Mouse (Mus musculus) embryonic facial prominence, embryonic 15.5 days (tissue): ENCODE measurements around the gene Gtf2b. TPM values are rescaled to one million over a fixed set of nuclear protein-coding genes. Genes with fewer than 3 reads are reported as not detected.

Experiments
- ATAC-seq: fragments of 200-750 bp; cut with Nextera tagmentation; 2 replicates; pipeline ENCODE4 v1.8.0; 2017; ENCODE audit warnings: low read depth, moderate TSS enrichment; ENCODE audit not compliant: insufficient number of reproducible peaks, low FRiP score, low TSS enrichment
- H3K27ac ChIP-seq: fragments of 300-500 bp; sonication (generic); replicated peaks from 2 replicates; pipeline ENCODE4 v1.5.1; 2015; ENCODE audit warnings: mild to moderate bottlenecking, inconsistent platforms
- H3K27me3 ChIP-seq: fragments of 300-500 bp; sonication (generic); 2 replicates; pipeline ENCODE4 v1.6.1; 2015; ENCODE audit warnings: inconsistent platforms
- H3K36me3 ChIP-seq: fragments of 300-500 bp; sonication (generic); 2 replicates; pipeline ENCODE4 v1.6.1; 2015; ENCODE audit warnings: mild to moderate bottlenecking, inconsistent platforms
- H3K4me1 ChIP-seq: fragments of 300-500 bp; sonication (generic); 2 replicates; pipeline ENCODE4 v1.6.1; 2015; ENCODE audit warnings: inconsistent platforms
- H3K4me2 ChIP-seq: fragments of 300-500 bp; sonication (generic); replicated peaks from 2 replicates; pipeline ENCODE4 v1.6.1; 2015; ENCODE audit warnings: mild to moderate bottlenecking, inconsistent platforms
- H3K4me3 ChIP-seq: fragments of 300-500 bp; sonication (generic); replicated peaks from 2 replicates; pipeline ENCODE4 v1.5.1; 2015; ENCODE audit warnings: mild to moderate bottlenecking, inconsistent platforms
- H3K9ac ChIP-seq: fragments of 300-500 bp; sonication (generic); 2 replicates; pipeline ENCODE4 v1.6.1; 2015; ENCODE audit warnings: inconsistent platforms
- H3K9me3 ChIP-seq: fragments of 300-500 bp; sonication (generic); replicated peaks from 2 replicates; pipeline ENCODE4 v1.6.1; 2016; ENCODE audit warnings: inconsistent platforms
- WGBS: fragments of 180-500 bp; shearing (Covaris S2); methylation state at CpG from one replicate; pipeline ENCODE4 v1.1.7; 2015; 5-methylcytosine and 5-hydroxymethylcytosine counted together
- polyA plus RNA-seq: library from polyadenylated mRNA; unstranded; fragments of >200 nt; fragmentation: Nextera tagmentation; extraction: Ambion mirVana; gene quantifications from 2 replicates; pipeline ENCODE4 v1.2.1, GENCODE M21; 2015

Gtf2b gene
- 79.6 and 81.5 TPM in 2 replicates for polyA plus RNA-seq

DNA sequence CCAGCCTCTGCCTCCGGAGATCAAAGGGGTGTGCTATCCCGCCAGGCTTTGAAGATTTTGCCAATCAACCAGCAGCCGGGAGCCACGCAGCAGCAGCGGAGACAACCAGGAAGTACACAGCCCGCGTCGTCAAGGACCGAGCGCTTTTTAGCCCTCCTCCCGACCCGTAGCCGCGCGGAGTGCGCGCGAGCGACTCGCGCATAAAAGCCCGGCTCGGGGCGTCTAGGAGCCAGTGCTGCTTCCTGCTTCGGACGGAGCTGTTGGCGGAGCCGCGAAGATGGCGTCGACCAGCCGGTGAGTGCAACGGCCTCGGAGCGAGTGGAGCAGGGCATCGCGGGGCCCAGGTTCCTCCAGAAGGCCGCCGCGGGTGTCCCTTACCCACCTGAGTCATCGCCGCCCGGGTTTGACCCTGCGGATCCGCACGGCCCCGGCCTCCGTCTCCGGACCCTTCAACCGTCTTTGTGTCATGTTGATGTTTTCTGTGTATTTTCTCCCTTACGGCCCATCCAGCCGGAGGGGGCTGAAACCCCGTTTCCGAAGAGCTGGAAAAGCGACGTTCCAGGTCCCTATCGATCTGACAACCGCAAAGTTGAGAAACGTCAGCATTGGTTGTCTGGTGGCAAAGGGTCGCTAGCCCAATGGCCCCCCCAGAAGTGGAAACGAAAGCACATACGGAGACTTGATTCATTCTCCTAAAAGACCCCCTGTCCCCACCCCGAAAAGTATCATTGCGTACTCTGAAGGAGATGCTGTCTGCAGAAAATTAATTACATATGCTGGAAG is at the start of gene Gtf2b:
TSS of gene Gtf2b (plus strand) at position 51 of the 783 bp plus-strand sequence.
- Histone ChIP-seq H3K27ac (peak within 1 kb of the TSS; percentile 90), H3K9ac (peak within 1 kb of the TSS; percentile 93), H3K27me3 (no peaks in the 10 kb centered on the region), H3K4me3 (peak within 1 kb of the TSS; percentile 90), H3K36me3 (no peaks in the 10 kb centered on the region), H3K9me3 (no peaks in the 10 kb centered on the region), H3K4me2 (peak within 1 kb of the TSS; percentile 69), H3K4me1 (peaks cover 9% of the 10 kb centered on the region)
- WGBS: under 1% methylated on average over 64 of the region's 64 CpGs
- peak; percentile 98 for ATAC-seq

DNA sequence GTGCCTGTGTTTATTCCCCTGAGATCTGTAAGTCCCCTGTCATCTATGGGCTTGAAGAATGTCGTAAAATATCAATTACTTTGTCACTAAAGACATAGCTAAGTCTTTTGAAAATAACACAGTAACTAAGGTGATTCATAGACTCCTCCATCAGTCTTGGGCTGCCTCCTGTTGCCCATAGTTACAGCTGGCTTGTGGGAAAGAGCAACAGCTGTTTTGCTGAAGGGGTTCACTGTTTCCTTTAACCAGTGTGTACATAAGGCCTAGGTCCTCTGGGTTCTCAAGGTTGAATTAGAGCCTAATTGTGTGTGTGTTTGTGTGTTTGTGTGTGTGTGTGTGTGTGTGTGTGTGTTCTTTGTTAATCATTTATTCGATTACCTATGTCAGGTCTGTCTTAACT is 39.4 kb upstream of the Gtf2b start:
- ATAC-seq: 0 out of 2 replicates have a peak, but pooled peaks have one; percentile 43

GRCm38 (mm10) chr3:142725969-142726672 is 38.7 kb upstream of the Gtf2b start:
- WGBS: 80% methylated on average over 22 of the region's 22 CpGs
- no peak overlapping the region for H3K27ac ChIP-seq
- H3K9ac ChIP-seq: no peak overlapping the region

More for the DNA sequence above, 39.4 kb upstream of the Gtf2b start:
- H3K4me1 ChIP-seq: no peaks in the 10 kb centered on the region
- WGBS: 70% methylated on average over 2 of the region's 2 CpGs
- no peak overlapping the region for H3K27ac ChIP-seq
- H3K9ac ChIP-seq: no peak overlapping the region
- H3K9me3 ChIP-seq: no peaks in the 10 kb centered on the region
- H3K36me3 ChIP-seq: no peaks in the 10 kb centered on the region
- H3K4me2 ChIP-seq: no peak overlapping the region
- H3K27me3 ChIP-seq: no peaks in the 10 kb centered on the region
- H3K4me3 ChIP-seq: no peak overlapping the region

GRCm38 (mm10) chr3:142734291-142734690 is 30.6 kb upstream of the Gtf2b start:
- H3K4me3 ChIP-seq: no peak overlapping the region
- no peaks in the 10 kb centered on the region for H3K36me3 ChIP-seq
- WGBS: 87% methylated on average over 12 of the region's 12 CpGs
- H3K4me2 ChIP-seq: no peak overlapping the region
- no peak overlapping the region for H3K27ac ChIP-seq
- no peaks in the 10 kb centered on the region for H3K27me3 ChIP-seq
- ATAC-seq: no peak
- no peak overlapping the region for H3K9ac ChIP-seq
- no peaks in the 10 kb centered on the region for H3K4me1 ChIP-seq
- no peaks in the 10 kb centered on the region for H3K9me3 ChIP-seq

More at GRCm38 (mm10) chr3:142725969-142726672, 38.7 kb upstream of the Gtf2b start:
- no peak overlapping the region for H3K4me2 ChIP-seq
- H3K9me3 ChIP-seq: no peaks in the 10 kb centered on the region
- H3K4me3 ChIP-seq: no peak overlapping the region
- no peaks in the 10 kb centered on the region for H3K36me3 ChIP-seq
- no peaks in the 10 kb centered on the region for H3K4me1 ChIP-seq
- no peaks in the 10 kb centered on the region for H3K27me3 ChIP-seq
- 0 out of 2 replicates have a peak, but pooled peaks have one; percentile 34 for ATAC-seq

GRCm38 (mm10) chr3:142740896-142741295 is 23.9 kb upstream of the Gtf2b start:
- no peaks in the 10 kb centered on the region for H3K4me1 ChIP-seq
- 46% methylated on average over 7 of the region's 7 CpGs for WGBS
- no peak overlapping the region for H3K4me2 ChIP-seq
- H3K4me3 ChIP-seq: no peak overlapping the region
- no peaks in the 10 kb centered on the region for H3K36me3 ChIP-seq
- H3K27me3 ChIP-seq: no peaks in the 10 kb centered on the region
- no peak overlapping the region for H3K9ac ChIP-seq
- ATAC-seq: no peak
- H3K27ac ChIP-seq: no peak overlapping the region
- H3K9me3 ChIP-seq: no peaks in the 10 kb centered on the region

DNA sequence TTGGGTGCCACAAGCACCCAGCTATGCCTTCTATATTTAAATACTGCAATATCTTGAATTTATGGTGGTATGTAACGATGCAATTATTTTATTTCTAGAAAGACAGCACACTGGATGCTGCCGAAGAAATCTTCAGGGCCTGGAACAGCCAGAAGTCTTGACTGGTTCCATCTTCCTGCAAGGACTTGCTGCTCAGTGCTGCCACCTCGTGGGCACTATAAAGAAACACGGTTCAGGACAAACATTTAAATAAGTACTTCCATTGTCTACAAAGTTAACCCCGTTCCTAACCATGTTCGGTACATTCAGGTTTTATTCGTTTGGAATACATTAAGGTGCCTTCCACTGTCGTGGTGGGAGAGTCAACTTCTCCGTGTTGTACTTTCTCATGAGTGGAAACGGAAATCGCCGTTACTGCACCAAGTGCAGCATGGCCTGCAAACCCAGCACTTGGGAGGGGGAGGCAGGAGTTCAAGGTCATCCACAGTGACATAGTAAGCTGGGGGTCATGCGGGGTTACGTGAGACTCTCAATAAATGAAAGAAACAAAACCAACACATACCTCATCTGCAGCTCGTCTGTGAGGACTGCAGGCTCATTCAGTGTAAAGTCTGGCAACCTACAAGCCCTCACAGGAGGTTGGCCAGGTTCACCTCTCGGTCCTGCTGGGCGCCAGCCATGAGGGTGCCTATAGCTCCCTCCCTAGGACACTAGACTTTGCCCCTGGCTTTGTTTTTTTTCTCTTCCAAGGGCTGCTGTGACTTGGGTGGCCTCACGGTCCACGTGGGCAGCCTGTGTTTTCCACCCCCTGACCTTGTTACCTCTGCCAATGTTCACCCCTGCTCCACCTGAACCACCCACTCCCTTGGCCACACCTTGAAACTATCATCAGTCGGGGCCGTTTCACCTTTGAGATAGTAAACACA is 20.6 kb upstream of the Gtf2b start:
- 0 out of 2 replicates have a peak, but pooled peaks have one; percentile 15 for ATAC-seq
- Histone ChIP-seq H3K4me1 (no peaks in the 10 kb centered on the region), H3K4me2 (no peak overlapping the region), H3K9ac (no peak overlapping the region), H3K27ac (no peak overlapping the region), H3K4me3 (no peak overlapping the region), H3K27me3 (no peaks in the 10 kb centered on the region), H3K36me3 (no peaks in the 10 kb centered on the region), H3K9me3 (no peaks in the 10 kb centered on the region)
- 60% methylated on average over 21 of the region's 21 CpGs for WGBS

DNA sequence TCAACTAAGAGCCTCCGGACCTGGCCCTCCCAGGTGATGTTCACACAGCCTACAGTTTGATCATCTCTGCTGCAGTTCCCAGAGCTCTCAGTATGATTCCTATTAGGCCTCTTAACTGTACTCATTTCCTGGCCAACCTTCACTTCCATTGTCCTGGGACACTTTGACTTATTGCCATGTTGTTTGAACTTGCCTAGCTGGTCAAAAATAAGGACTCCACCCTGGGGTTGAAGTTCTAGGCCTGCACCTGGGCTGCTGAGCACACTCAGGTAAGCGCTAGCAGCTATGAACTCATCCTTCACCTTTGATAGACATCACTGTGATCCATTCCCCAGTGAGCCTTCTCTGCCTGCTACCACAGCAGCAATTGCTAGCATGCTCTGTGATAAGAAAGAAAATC is 19.8 kb upstream of the Gtf2b start:
- no peak overlapping the region for H3K4me3 ChIP-seq
- no peaks in the 10 kb centered on the region for H3K27me3 ChIP-seq
- H3K9me3 ChIP-seq: no peaks in the 10 kb centered on the region
- H3K9ac ChIP-seq: no peak overlapping the region
- no peaks in the 10 kb centered on the region for H3K4me1 ChIP-seq
- H3K27ac ChIP-seq: no peak overlapping the region
- H3K36me3 ChIP-seq: no peaks in the 10 kb centered on the region
- WGBS: 94% methylated on average over 2 of the region's 2 CpGs
- H3K4me2 ChIP-seq: no peak overlapping the region
- no peak for ATAC-seq

DNA sequence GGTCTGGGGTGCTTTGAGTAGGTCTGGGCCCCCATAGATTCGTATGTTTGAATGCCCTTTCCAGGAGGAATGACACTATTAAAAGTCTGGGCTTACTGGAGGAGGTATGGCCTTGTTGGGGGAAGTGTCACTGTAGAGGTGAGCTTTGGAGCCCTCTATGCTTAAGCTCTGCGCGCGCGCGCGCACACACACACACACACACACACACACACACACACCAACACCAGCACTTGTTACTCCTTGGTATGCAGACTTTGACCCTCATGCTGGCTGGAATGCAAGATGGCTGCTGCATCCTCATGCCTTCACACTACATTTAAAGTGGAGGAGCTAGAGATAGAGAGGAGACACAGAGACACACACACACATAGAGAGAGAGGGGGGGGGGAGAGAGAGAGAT is 17.2 kb upstream of the Gtf2b start:
- H3K4me3 ChIP-seq: no peak overlapping the region
- H3K9me3 ChIP-seq: no peaks in the 10 kb centered on the region
- no peak overlapping the region for H3K9ac ChIP-seq
- ATAC-seq: no peak
- no peaks in the 10 kb centered on the region for H3K4me1 ChIP-seq
- H3K4me2 ChIP-seq: no peak overlapping the region
- H3K36me3 ChIP-seq: no peaks in the 10 kb centered on the region
- H3K27me3 ChIP-seq: no peaks in the 10 kb centered on the region
- WGBS: 95% methylated on average over 7 of the region's 7 CpGs
- H3K27ac ChIP-seq: no peak overlapping the region

DNA sequence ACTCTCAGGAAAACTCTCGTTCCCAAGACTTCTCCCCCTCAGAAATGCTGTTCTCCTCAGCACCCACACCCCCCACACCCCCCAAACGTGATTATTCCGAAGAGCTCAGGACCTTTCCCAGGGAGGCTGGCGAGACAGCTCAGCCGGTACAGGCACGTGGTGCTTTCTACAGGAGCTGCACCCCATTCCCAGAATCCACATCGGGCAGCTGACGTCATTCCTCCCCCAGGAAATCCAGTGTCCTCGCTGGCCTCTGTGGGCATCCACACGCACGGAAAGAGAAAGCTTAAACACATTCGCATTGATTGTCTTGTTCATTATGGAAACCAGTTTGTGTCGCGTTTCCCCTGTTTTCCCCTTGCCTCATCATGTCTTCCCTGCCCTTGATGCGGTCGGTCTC is 15.7 kb upstream of the Gtf2b start:
- H3K4me2 ChIP-seq: no peak overlapping the region
- no peaks in the 10 kb centered on the region for H3K36me3 ChIP-seq
- 82% methylated on average over 16 of the region's 16 CpGs for WGBS
- no peak overlapping the region for H3K4me3 ChIP-seq
- no peaks in the 10 kb centered on the region for H3K9me3 ChIP-seq
- H3K4me1 ChIP-seq: no peaks in the 10 kb centered on the region
- no peaks in the 10 kb centered on the region for H3K27me3 ChIP-seq
- ATAC-seq: no peak
- no peak overlapping the region for H3K9ac ChIP-seq
- H3K27ac ChIP-seq: no peak overlapping the region

DNA sequence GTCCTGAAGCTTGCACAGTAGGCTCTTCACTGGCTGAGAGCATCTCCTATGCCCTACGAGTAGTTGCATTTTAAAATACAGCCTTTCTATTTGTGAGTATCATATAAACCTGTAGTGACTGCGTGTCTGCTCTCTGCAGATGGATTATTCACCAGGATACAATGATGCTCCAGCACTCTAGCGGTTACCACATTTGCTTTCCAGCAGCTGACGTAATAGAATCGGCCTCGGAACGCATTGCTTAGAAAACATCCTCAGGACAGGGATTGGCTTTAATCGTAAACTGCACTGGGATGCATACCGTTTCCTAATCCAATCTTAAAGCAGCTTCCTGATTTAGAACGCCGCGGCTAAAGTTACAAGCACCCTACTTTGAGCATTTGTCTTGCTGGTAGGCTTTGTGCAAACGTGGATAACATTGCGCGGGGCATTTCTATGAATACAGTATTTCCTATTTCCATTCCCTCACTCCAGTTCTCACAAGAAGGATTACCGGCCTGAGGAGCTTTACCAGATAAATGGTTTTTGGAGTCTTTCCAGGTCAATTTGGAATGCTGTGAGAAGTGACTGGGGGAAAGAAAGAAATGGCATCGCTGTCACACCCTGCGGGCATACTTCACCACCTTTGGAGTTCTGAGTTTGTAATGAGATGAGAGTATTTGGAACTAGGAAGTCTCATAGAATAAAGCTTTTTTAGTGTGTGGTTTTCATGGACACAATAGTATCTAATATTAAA is 9.5 kb upstream of the Gtf2b start:
- 0 out of 2 replicates have a peak overlapping the region, but pooled peaks have one; percentile 5 for H3K4me2 ChIP-seq
- 58% methylated on average over 18 of the region's 18 CpGs for WGBS
- no peaks in the 10 kb centered on the region for H3K27me3 ChIP-seq
- ATAC-seq: no peak
- H3K27ac ChIP-seq: no peak overlapping the region
- no peak overlapping the region for H3K9ac ChIP-seq
- H3K9me3 ChIP-seq: no peaks in the 10 kb centered on the region
- no peaks in the 10 kb centered on the region for H3K4me1 ChIP-seq
- H3K36me3 ChIP-seq: no peaks in the 10 kb centered on the region
- no peak overlapping the region for H3K4me3 ChIP-seq
